Mouse (Mus musculus) heart, postnatal 36 days (tissue): ENCODE results near the gene Epor. TPM values are rescaled to one million over a fixed set of nuclear protein-coding genes. Genes with fewer than 3 reads are reported as not detected.

Experiments
- DNase-seq, 2 experiments: peaks; one replicate each; pipeline ENCODE4 v3.0.0; 2021 to 2022
- intact Hi-C: fragments of 180-260 bp; cut with DNase I; formaldehyde crosslinking; loops from one replicate; pipeline ENCODE4 v1.15.1; 2025
- total RNA-seq, 2 experiments: library from RNA; stranded (reverse); gene quantifications; 2 replicates each; pipeline ENCODE4 v1.2.3; 2021

Epor gene
- total RNA-seq, 2 experiments from 2014 or later = 1.4 to 2.2 TPM

GRCm38 (mm10) chr9:21918035-21918592 is 45.2 kb downstream of the Epor start, which contains the start of gene Rab3d:
TSS of gene Rab3d (minus strand) at chr9:21918192.
- peak; percentile 94 to 95 for DNase-seq
- intact Hi-C loops = loop anchor here (5.0 kb wide), 1 partner anchor 34 kb away; no protein-coding TSS in a partner anchor

DNA sequence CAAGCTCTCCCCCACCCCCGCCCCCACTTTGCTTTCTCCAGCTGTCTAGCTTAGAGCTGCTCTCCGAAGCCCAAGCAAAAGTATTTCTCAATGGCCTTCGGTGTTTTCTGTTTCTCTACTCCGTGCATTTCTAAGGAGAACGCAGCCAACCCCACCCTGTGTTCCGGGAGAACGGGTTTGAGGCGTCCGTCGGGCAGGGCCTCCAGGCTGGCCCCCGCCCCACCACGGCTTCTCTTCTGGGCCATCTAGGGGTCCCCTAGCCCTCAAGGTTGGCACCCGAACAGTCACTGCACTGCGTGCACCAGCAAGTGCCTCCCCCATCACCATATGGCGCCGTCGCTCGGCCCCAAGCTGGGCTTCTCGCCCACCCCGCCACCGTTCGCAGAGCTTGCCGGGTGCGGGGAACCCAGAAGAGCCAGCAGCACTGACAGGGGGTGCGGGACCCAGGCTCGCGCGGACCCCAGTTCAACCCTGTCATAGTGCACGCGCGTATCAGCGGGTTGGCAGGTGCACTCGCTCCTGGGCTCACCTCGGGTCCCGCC is 45.7 kb downstream of the Epor start:
- intact Hi-C loops = loop anchor here (5.0 kb wide), 1 partner anchor 35 kb away; no protein-coding TSS in a partner anchor
- DNase-seq = peak; percentile 33 to 40

- DNase-seq = no peak
- intact Hi-C loops = loop anchor here (5.0 kb wide), 1 partner anchor 35 kb away; no protein-coding TSS in a partner anchor
Measured at GRCm38 (mm10) chr9:21916851-21917492, 46.3 kb downstream of the Epor start.

DNA sequence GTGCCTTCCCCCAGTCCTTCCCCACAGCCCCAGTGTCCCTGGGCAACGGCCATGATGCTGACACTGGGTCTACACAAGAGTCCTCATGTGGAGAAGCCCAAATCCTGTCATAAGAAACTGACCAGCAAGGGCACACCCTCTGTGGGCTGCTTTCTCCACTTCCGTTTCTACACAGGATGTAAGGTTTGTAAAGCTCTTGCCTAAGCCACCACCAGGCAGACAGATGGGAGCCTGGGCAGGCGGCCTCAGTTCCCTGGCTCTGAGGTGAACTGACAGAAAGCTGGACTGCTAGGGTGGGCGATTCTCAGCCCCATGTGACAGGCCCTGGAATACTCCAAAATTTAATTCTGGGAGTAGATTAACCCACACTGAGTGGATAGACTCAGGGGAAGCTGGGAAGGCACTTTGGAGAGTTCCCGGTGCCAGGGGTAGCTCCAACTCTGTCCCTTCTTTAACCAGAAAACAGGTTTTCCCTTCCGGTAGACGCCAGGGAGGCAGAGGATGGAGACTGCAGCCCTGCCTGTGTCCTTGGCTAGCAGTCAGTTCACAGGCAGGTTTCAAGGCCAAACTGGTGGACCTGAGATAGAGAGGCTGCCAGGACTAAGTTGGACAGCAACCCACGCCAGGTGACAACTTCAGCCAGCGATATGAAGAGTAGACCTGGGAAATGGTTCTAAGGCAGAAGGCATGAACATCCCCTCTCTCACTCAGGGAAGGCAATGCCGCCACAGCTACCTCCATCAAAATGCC is 53.7 kb downstream of the Epor start:
- DNase-seq = no peak
- intact Hi-C loops = no loop called here

Other genes starting within 250 kb of the Epor start
- 1 to 10 TPM; 2.2 to 3.4 TPM for gene Ldlr, start 240.0 kb downstream of the Epor start, total RNA-seq
- 1 to 10 TPM; 4.4 to 4.6 TPM for gene Spc24, start 203.2 kb downstream of the Epor start, total RNA-seq
- 10 to 100 TPM; 50.5 to 54.2 TPM for gene Kank2, start 164.8 kb downstream of the Epor start, total RNA-seq
- not detected for gene Angptl8, start 128.0 kb downstream of the Epor start, total RNA-seq
- gene Dock6, start 110.9 kb downstream of the Epor start, total RNA-seq = 10 to 100 TPM; 31.0 to 39.1 TPM
- gene Rab3d, start 45.3 kb downstream of the Epor start, total RNA-seq = 10 to 100 TPM; 12.4 to 13.4 TPM
- 1 to 10 TPM; 2.1 to 2.5 TPM for gene Ccdc159, start 36.0 kb downstream of the Epor start, total RNA-seq
- 10 to 100 TPM; 57.0 to 58.5 TPM for gene Tmem205, start 36.0 kb downstream of the Epor start, total RNA-seq
- gene Plppr2, start 26.5 kb downstream of the Epor start, total RNA-seq = 1 to 10 TPM; 1.7 to 2.7 TPM
- gene Swsap1, start 7.8 kb downstream of the Epor start, total RNA-seq = 1 to 10 TPM; 5.8 to 8.0 TPM
- 1 to 10 TPM; 2.8 to 3.4 TPM for gene Rgl3, start 25.9 kb upstream of the Epor start, total RNA-seq
- gene Ccdc151, start 39.1 kb upstream of the Epor start, total RNA-seq = not detected
- gene Prkcsh, start 39.3 kb upstream of the Epor start, total RNA-seq = 10 to 100 TPM; 66.4 to 67.5 TPM
- under 1 TPM; 0.05 to 0.11 TPM for gene Elavl3, start 88.5 kb upstream of the Epor start, total RNA-seq
- gene Gm49318, start 107.8 kb upstream of the Epor start, total RNA-seq = not detected
- gene Zfp653, start 107.9 kb upstream of the Epor start, total RNA-seq = 1 to 10 TPM; 4.4 to 5.2 TPM
- gene Ecsit, start 121.9 kb upstream of the Epor start, total RNA-seq = 100 to 1,000 TPM; 103 to 106 TPM
- gene Cnn1, start 135.7 kb upstream of the Epor start, total RNA-seq = 1 to 10 TPM; 7.3 to 8.8 TPM
- gene Elof1, start 153.7 kb upstream of the Epor start, total RNA-seq = 10 to 100 TPM; 37.1 to 37.8 TPM
- gene Acp5, start 172.2 kb upstream of the Epor start, total RNA-seq = 1 to 10 TPM; 1.6 to 2.3 TPM
- gene Pigyl, start 193.3 kb upstream of the Epor start, total RNA-seq = 10 to 100 TPM; 48.3 to 52.6 TPM
- gene Zfp872, start 224.6 kb upstream of the Epor start, total RNA-seq = under 1 TPM in 1 of 2 experiments, not detected in 1; 0.22 TPM